Mouse (Mus musculus): ENCODE results near the gene Fam133b. TPM values are rescaled to one million over a fixed set of nuclear protein-coding genes. Genes with fewer than 3 reads are reported as not detected.

Gene Fam133b
- polyA plus RNA-seq, 1 experiment: 51.0 TPM

GRCm38 (mm10) chr5:3500957-3501563 lies 42.6 kb upstream of the Fam133b start:
- no peak overlapping the region for H3K9ac ChIP-seq (ENCODE audit: low read depth, poor library complexity, severe bottlenecking)
- TF ChIP-seq POLR2A (IDR thresholded peaks at IDR 0.05; ENCODE audit: insufficient read depth, low read length) (no peak), EP300 (IDR thresholded peaks at IDR 0.05; ENCODE audit: insufficient read depth, low read depth, low read length) (no peak), CTCF (IDR thresholded peaks at IDR 0.05; ENCODE audit: low read depth, low read length) (no peak)

GRCm38 (mm10) chr5:3501564-3502001 lies 42.0 kb upstream of the Fam133b start:
- no peak overlapping the region for H3K4me3 ChIP-seq (ENCODE audit: low read depth, low read length)
- H3K9me3 ChIP-seq (replicated peaks; ENCODE audit: control insufficient read depth, insufficient read depth, low read length, poor library complexity, severe bottlenecking): no peaks in the 10 kb centered on the region
- H3K9ac ChIP-seq (ENCODE audit: low read depth, poor library complexity, severe bottlenecking): no peak overlapping the region
- no peaks in the 10 kb centered on the region for H3K36me3 ChIP-seq (ENCODE audit: control insufficient read depth, insufficient read depth, low read length, poor library complexity, severe bottlenecking)
- H3K4me1 ChIP-seq (ENCODE audit: control insufficient read depth, insufficient read depth, low read length): no peaks in the 10 kb centered on the region
- no peak overlapping the region for H3K27ac ChIP-seq (ENCODE audit: insufficient read depth, low read length)
- H3K27me3 ChIP-seq (ENCODE audit: control insufficient read depth, insufficient read depth, low read length, poor library complexity, severe bottlenecking): no peaks in the 10 kb centered on the region
- TF ChIP-seq CTCF (IDR thresholded peaks at IDR 0.05; ENCODE audit: low read depth, low read length) (no peak), POLR2A (IDR thresholded peaks at IDR 0.05; ENCODE audit: insufficient read depth, low read length) (no peak), EP300 (IDR thresholded peaks at IDR 0.05; ENCODE audit: insufficient read depth, low read depth, low read length) (no peak)

More at GRCm38 (mm10) chr5:3500957-3501563, 42.6 kb upstream of the Fam133b start:
- H3K27ac ChIP-seq (ENCODE audit: insufficient read depth, low read length): no peak overlapping the region
- no peaks in the 10 kb centered on the region for H3K36me3 ChIP-seq (ENCODE audit: control insufficient read depth, insufficient read depth, low read length, poor library complexity, severe bottlenecking)
- no peak overlapping the region for H3K4me3 ChIP-seq (ENCODE audit: low read depth, low read length)
- no peaks in the 10 kb centered on the region for H3K4me1 ChIP-seq (ENCODE audit: control insufficient read depth, insufficient read depth, low read length)
- no peaks in the 10 kb centered on the region for H3K27me3 ChIP-seq (ENCODE audit: control insufficient read depth, insufficient read depth, low read length, poor library complexity, severe bottlenecking)
- no peaks in the 10 kb centered on the region for H3K9me3 ChIP-seq (replicated peaks; ENCODE audit: control insufficient read depth, insufficient read depth, low read length, poor library complexity, severe bottlenecking)

DNA sequence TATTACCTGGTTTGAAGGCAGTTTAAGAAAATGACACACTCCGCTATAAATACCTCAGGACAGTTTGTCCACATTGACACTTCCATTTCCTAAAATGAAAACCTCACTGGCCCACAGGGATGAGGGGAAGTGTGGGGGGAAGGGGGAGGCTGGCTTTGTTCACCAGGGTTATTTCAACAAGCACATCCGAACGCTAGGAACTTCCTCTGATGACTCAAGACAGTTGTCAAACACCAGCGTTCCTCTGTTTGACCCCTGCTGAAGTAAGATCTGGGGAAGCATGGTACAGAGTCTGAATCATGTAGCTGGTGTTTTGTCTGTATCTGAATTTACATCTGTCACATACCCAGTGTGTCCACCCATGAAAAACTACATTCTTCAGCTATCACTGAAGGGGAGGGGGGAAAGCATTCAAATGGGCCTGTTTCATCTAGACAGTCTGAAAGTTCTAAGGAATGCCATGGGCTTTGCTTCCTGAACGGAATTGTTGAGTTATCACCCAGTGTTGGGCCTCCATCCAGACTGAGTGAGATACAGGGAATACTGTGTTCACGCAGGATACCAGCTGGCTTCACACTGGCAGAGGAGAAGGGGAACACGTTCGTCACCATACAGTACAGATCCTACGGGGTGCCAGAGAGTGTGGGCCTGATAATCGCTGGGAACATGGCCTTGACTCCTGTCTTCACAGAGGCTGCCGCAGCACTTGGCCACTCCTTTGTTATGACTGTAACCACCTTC lies 40.9 kb upstream of the Fam133b start:
- Histone ChIP-seq H3K9ac (ENCODE audit: low read depth, poor library complexity, severe bottlenecking) (no peak overlapping the region), H3K4me3 (ENCODE audit: low read depth, low read length) (no peak overlapping the region), H3K9me3 (replicated peaks; ENCODE audit: control insufficient read depth, insufficient read depth, low read length, poor library complexity, severe bottlenecking) (no peaks in the 10 kb centered on the region), H3K36me3 (ENCODE audit: control insufficient read depth, insufficient read depth, low read length, poor library complexity, severe bottlenecking) (no peaks in the 10 kb centered on the region), H3K4me1 (ENCODE audit: control insufficient read depth, insufficient read depth, low read length) (no peaks in the 10 kb centered on the region), H3K27ac (ENCODE audit: insufficient read depth, low read length) (no peak overlapping the region), H3K27me3 (ENCODE audit: control insufficient read depth, insufficient read depth, low read length, poor library complexity, severe bottlenecking) (no peaks in the 10 kb centered on the region)
- TF ChIP-seq CTCF (IDR thresholded peaks at IDR 0.05; ENCODE audit: low read depth, low read length) (no peak), POLR2A (IDR thresholded peaks at IDR 0.05; ENCODE audit: insufficient read depth, low read length) (no peak), EP300 (IDR thresholded peaks at IDR 0.05; ENCODE audit: insufficient read depth, low read depth, low read length) (no peak)

DNA sequence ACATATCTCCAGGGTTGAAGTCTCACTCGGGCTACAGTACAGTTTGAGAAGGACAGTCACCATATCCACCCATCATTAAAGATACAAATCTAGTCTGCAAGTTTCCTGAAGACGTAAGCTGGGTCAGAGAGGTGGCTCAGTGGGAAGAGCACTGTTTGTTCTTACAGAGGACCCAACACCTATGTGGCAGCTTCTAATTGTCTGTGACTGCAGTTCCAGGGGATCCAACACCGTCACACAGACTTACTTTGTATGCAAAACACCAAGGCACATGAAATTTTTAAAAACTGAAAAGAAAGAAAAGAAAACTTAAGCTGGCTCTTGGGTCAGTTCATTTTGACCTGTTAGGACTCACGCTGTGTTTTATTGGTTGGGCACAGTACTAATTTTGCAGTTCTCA lies 40.3 kb upstream of the Fam133b start:
- no peak overlapping the region for H3K4me3 ChIP-seq (ENCODE audit: low read depth, low read length)
- no peak overlapping the region for H3K9ac ChIP-seq (ENCODE audit: low read depth, poor library complexity, severe bottlenecking)
- TF ChIP-seq CTCF (IDR thresholded peaks at IDR 0.05; ENCODE audit: low read depth, low read length): no peak
- no peaks in the 10 kb centered on the region for H3K9me3 ChIP-seq (replicated peaks; ENCODE audit: control insufficient read depth, insufficient read depth, low read length, poor library complexity, severe bottlenecking)
- no peak overlapping the region for H3K27ac ChIP-seq (ENCODE audit: insufficient read depth, low read length)
- no peaks in the 10 kb centered on the region for H3K4me1 ChIP-seq (ENCODE audit: control insufficient read depth, insufficient read depth, low read length)
- H3K27me3 ChIP-seq (ENCODE audit: control insufficient read depth, insufficient read depth, low read length, poor library complexity, severe bottlenecking): no peaks in the 10 kb centered on the region
- H3K36me3 ChIP-seq (ENCODE audit: control insufficient read depth, insufficient read depth, low read length, poor library complexity, severe bottlenecking): no peaks in the 10 kb centered on the region

GRCm38 (mm10) chr5:3503836-3504323 lies 39.8 kb upstream of the Fam133b start:
- H3K4me3 ChIP-seq (ENCODE audit: low read depth, low read length): no peak overlapping the region
- H3K4me1 ChIP-seq (ENCODE audit: control insufficient read depth, insufficient read depth, low read length): no peaks in the 10 kb centered on the region
- H3K27me3 ChIP-seq (ENCODE audit: control insufficient read depth, insufficient read depth, low read length, poor library complexity, severe bottlenecking): no peaks in the 10 kb centered on the region
- H3K9me3 ChIP-seq (replicated peaks; ENCODE audit: control insufficient read depth, insufficient read depth, low read length, poor library complexity, severe bottlenecking): no peaks in the 10 kb centered on the region
- H3K36me3 ChIP-seq (ENCODE audit: control insufficient read depth, insufficient read depth, low read length, poor library complexity, severe bottlenecking): no peaks in the 10 kb centered on the region
- TF ChIP-seq POLR2A (IDR thresholded peaks at IDR 0.05; ENCODE audit: insufficient read depth, low read length) (no peak), CTCF (IDR thresholded peaks at IDR 0.05; ENCODE audit: low read depth, low read length) (no peak), EP300 (IDR thresholded peaks at IDR 0.05; ENCODE audit: insufficient read depth, low read depth, low read length) (no peak)
- no peak overlapping the region for H3K27ac ChIP-seq (ENCODE audit: insufficient read depth, low read length)
- no peak overlapping the region for H3K9ac ChIP-seq (ENCODE audit: low read depth, poor library complexity, severe bottlenecking)

- H3K9me3 ChIP-seq (replicated peaks; ENCODE audit: control insufficient read depth, insufficient read depth, low read length, poor library complexity, severe bottlenecking): no peaks in the 10 kb centered on the region
- H3K4me3 ChIP-seq (ENCODE audit: low read depth, low read length): no peak overlapping the region
- no peak overlapping the region for H3K9ac ChIP-seq (ENCODE audit: low read depth, poor library complexity, severe bottlenecking)
- no peak for TF ChIP-seq POLR2A (IDR thresholded peaks at IDR 0.05; ENCODE audit: insufficient read depth, low read length)
- TF ChIP-seq CTCF (IDR thresholded peaks at IDR 0.05; ENCODE audit: low read depth, low read length): no peak
- no peak for TF ChIP-seq EP300 (IDR thresholded peaks at IDR 0.05; ENCODE audit: insufficient read depth, low read depth, low read length)
- H3K4me1 ChIP-seq (ENCODE audit: control insufficient read depth, insufficient read depth, low read length): no peaks in the 10 kb centered on the region
- H3K36me3 ChIP-seq (ENCODE audit: control insufficient read depth, insufficient read depth, low read length, poor library complexity, severe bottlenecking): no peaks in the 10 kb centered on the region
- H3K27ac ChIP-seq (ENCODE audit: insufficient read depth, low read length): no peak overlapping the region
- H3K27me3 ChIP-seq (ENCODE audit: control insufficient read depth, insufficient read depth, low read length, poor library complexity, severe bottlenecking): no peaks in the 10 kb centered on the region
Measured at GRCm38 (mm10) chr5:3504453-3504852, 39.2 kb upstream of the Fam133b start.

Measured in ES-Bruce4 (cell line).